Mouse (Mus musculus) hindbrain, postnatal 0 days (tissue): ENCODE measurements around the gene P2ry6. TPM values are rescaled to one million over a fixed set of nuclear protein-coding genes. Genes with fewer than 3 reads are reported as not detected.

Experiments used
- ATAC-seq: fragments of 200-750 bp; cut with Nextera tagmentation; 2 replicates; pipeline ENCODE4 v1.8.0; 2017; ENCODE audit warnings: mild to moderate bottlenecking, moderate TSS enrichment, moderate library complexity
- DNase-seq: peaks from one replicate; pipeline ENCODE4 v3.0.0-alpha.2; 2015; ENCODE audit warnings: low spot score
- H3K27ac ChIP-seq: fragments of 300-500 bp; sonication (generic); 2 replicates; pipeline ENCODE4 v1.5.1; 2014; ENCODE audit warnings: mild to moderate bottlenecking
- H3K27me3 ChIP-seq: fragments of 300-500 bp; sonication (generic); 2 replicates; pipeline ENCODE4 v1.6.1; 2014; ENCODE audit warnings: low read length, mixed read lengths; ENCODE audit not compliant: insufficient read depth
- H3K36me3 ChIP-seq: fragments of 300-500 bp; sonication (generic); 2 replicates; pipeline ENCODE4 v1.6.1; 2014; ENCODE audit warnings: low read length, mixed read lengths; ENCODE audit not compliant: insufficient read depth
- H3K4me1 ChIP-seq: fragments of 300-500 bp; sonication (generic); 2 replicates; pipeline ENCODE4 v1.6.1; 2014; ENCODE audit warnings: antibody characterized with exemption, low read length, mixed read lengths; ENCODE audit not compliant: insufficient read depth
- H3K4me2 ChIP-seq: fragments of 300-500 bp; sonication (generic); 2 replicates; pipeline ENCODE4 v1.6.1; 2014; ENCODE audit warnings: low read depth, mild to moderate bottlenecking, low read length, moderate library complexity, mixed read lengths
- H3K4me3 ChIP-seq: fragments of 300-500 bp; sonication (generic); 2 replicates; pipeline ENCODE4 v1.5.1; 2014; ENCODE audit warnings: low read length
- H3K9ac ChIP-seq: fragments of 300-500 bp; sonication (generic); replicated peaks from 2 replicates; pipeline ENCODE4 v1.6.1; 2014; ENCODE audit warnings: mild to moderate bottlenecking, low read length, moderate library complexity, mixed read lengths
- H3K9me3 ChIP-seq: fragments of 300-500 bp; sonication (generic); 2 replicates; pipeline ENCODE4 v1.6.1; 2016; ENCODE audit warnings: low read length, mixed read lengths
- CTCF ChIP-seq: IDR thresholded peaks from 2 replicates; pipeline ENCODE4 v1.5.1; 2016; ENCODE audit warnings: antibody characterized with exemption, control low read depth, low read depth
- WGBS: fragments of 180-500 bp; shearing (Covaris S2); extraction: QIAGEN DNeasy Blood & Tissue Kit; methylation state at CpG from one replicate; pipeline ENCODE4 v1.1.7; 2014; 5-methylcytosine and 5-hydroxymethylcytosine counted together
- polyA plus RNA-seq: library from polyadenylated mRNA; unstranded; fragments of >200 nt; fragmentation: Nextera tagmentation; extraction: Ambion mirVana; gene quantifications from 2 replicates; pipeline ENCODE4 v1.2.1, GENCODE M21; 2015
- total RNA-seq: library from RNA; depleted of rRNA; stranded (reverse); fragments of >200 nt; gene quantifications from 2 replicates; pipeline ENCODE4 v1.2.3, GENCODE M21; 2014

P2ry6 gene
- total and polyA plus RNA-seq, 2 experiments from 2014 or later = 3.4 to 3.5 TPM

- Histone ChIP-seq H3K27ac (0 out of 2 replicates have a peak overlapping the region, but pooled peaks have one; percentile 48), H3K9ac (no peak overlapping the region), H3K4me2 (no peak overlapping the region), H3K36me3 (no peaks in the 10 kb centered on the region), H3K27me3 (no peaks in the 10 kb centered on the region), H3K4me3 (no peak overlapping the region), H3K4me1 (peaks cover 25% of the 10 kb centered on the region), H3K9me3 (no peaks in the 10 kb centered on the region)
- no peak for TF ChIP-seq CTCF
- ATAC-seq (peak; percentile 51), DNase-seq (peak; percentile 78)
- 50% methylated on average over 4 of the region's 4 CpGs for WGBS
These were observed 51.5 kb downstream of the P2ry6 start for GRCm38 (mm10) chr7:100922907-100923306.

- H3K27ac ChIP-seq = no peak overlapping the region
- WGBS = 86% methylated on average over 5 of the region's 5 CpGs
- H3K4me3 ChIP-seq = no peak overlapping the region
- no peak overlapping the region for H3K9ac ChIP-seq
- H3K27me3 ChIP-seq = no peaks in the 10 kb centered on the region
- no peaks in the 10 kb centered on the region for H3K9me3 ChIP-seq
- peaks cover 12% of the 10 kb centered on the region; the same call in 1 of the 2 replicates for H3K4me1 ChIP-seq
- no peak for DNase-seq
- H3K4me2 ChIP-seq = no peak overlapping the region
- ATAC-seq = no peak
- no peaks in the 10 kb centered on the region for H3K36me3 ChIP-seq
- no peak for TF ChIP-seq CTCF
These were observed 53.2 kb downstream of the P2ry6 start for GRCm38 (mm10) chr7:100921289-100921688.

- H3K27ac ChIP-seq = no peak overlapping the region
- H3K27me3 ChIP-seq = no peaks in the 10 kb centered on the region
- WGBS = 27% methylated on average over 2 of the region's 2 CpGs
- H3K4me1 ChIP-seq = peaks cover 9% of the 10 kb centered on the region; the same call in 1 of the 2 replicates
- TF ChIP-seq CTCF = no peak
- H3K4me2 ChIP-seq = no peak overlapping the region
- H3K9ac ChIP-seq = no peak overlapping the region
- no peaks in the 10 kb centered on the region for H3K9me3 ChIP-seq
- DNase-seq (no peak), ATAC-seq (no peak)
- no peak overlapping the region for H3K4me3 ChIP-seq
- H3K36me3 ChIP-seq = no peaks in the 10 kb centered on the region
These were observed 54.7 kb downstream of the P2ry6 start for GRCm38 (mm10) chr7:100919809-100920107.

GRCm38 (mm10) chr7:100919006-100919808 lies 55.2 kb downstream of the P2ry6 start:
- no peak for ATAC-seq
- Histone ChIP-seq H3K9me3 (no peaks in the 10 kb centered on the region), H3K27ac (no peak overlapping the region), H3K9ac (no peak overlapping the region), H3K27me3 (no peaks in the 10 kb centered on the region), H3K4me1 (peaks cover 9% of the 10 kb centered on the region; the same call in 1 of the 2 replicates), H3K4me2 (no peak overlapping the region), H3K4me3 (no peak overlapping the region), H3K36me3 (no peaks in the 10 kb centered on the region)
- TF ChIP-seq CTCF = no peak
- 64% methylated on average over 7 of the region's 7 CpGs for WGBS
- no peak for DNase-seq

GRCm38 (mm10) chr7:100918176-100918575 lies 56.3 kb downstream of the P2ry6 start:
- Histone ChIP-seq H3K36me3 (no peaks in the 10 kb centered on the region), H3K27me3 (no peaks in the 10 kb centered on the region), H3K9me3 (no peaks in the 10 kb centered on the region), H3K27ac (no peak overlapping the region), H3K9ac (no peak overlapping the region), H3K4me2 (no peak overlapping the region), H3K4me1 (peaks cover 9% of the 10 kb centered on the region; the same call in 1 of the 2 replicates), H3K4me3 (no peak overlapping the region)
- no peak for DNase-seq
- WGBS = 68% methylated on average over 9 of the region's 9 CpGs
- ATAC-seq = no peak
- no peak for TF ChIP-seq CTCF

GRCm38 (mm10) chr7:100917751-100918150 lies 56.7 kb downstream of the P2ry6 start:
- no peak for DNase-seq
- WGBS = 66% methylated on average over 6 of the region's 6 CpGs

GRCm38 (mm10) chr7:100916526-100916925 lies 57.9 kb downstream of the P2ry6 start:
- Histone ChIP-seq H3K27me3 (no peaks in the 10 kb centered on the region), H3K27ac (no peak overlapping the region), H3K9me3 (no peaks in the 10 kb centered on the region), H3K9ac (no peak overlapping the region), H3K36me3 (no peaks in the 10 kb centered on the region), H3K4me3 (no peak overlapping the region), H3K4me1 (peaks cover 12% of the 10 kb centered on the region), H3K4me2 (no peak overlapping the region)
- DNase-seq (no peak), ATAC-seq (no peak)
- TF ChIP-seq CTCF = no peak
- WGBS = 86% methylated on average over 6 of the region's 6 CpGs

More at GRCm38 (mm10) chr7:100917751-100918150, 56.7 kb downstream of the P2ry6 start:
- ATAC-seq = no peak
- Histone ChIP-seq H3K4me2 (no peak overlapping the region), H3K4me1 (peaks cover 8% of the 10 kb centered on the region; the same call in 1 of the 2 replicates), H3K9ac (no peak overlapping the region), H3K27me3 (no peaks in the 10 kb centered on the region), H3K4me3 (no peak overlapping the region), H3K27ac (no peak overlapping the region), H3K36me3 (no peaks in the 10 kb centered on the region), H3K9me3 (no peaks in the 10 kb centered on the region)
- TF ChIP-seq CTCF = no peak
